Mouse (Mus musculus) liver, embryonic 14.5 days (tissue): Measurements from ENCODE around the gene Tenm2. TPM values are rescaled to one million over a fixed set of nuclear protein-coding genes. Genes with fewer than 3 reads are reported as not detected.

Source experiments
- ATAC-seq: fragments of 200-750 bp; cut with Nextera tagmentation; 2 replicates; pipeline ENCODE4 v1.8.0; 2017; ENCODE audit warnings: moderate number of reproducible peaks, mild to moderate bottlenecking, moderate library complexity; ENCODE audit not compliant: insufficient read depth
- DNase-seq, 3 experiments: peaks; one replicate each; pipeline ENCODE4 v3.0.0-alpha.2; 2012 to 2013; ENCODE audit warnings: low read depth in 3 of 3, low spot score in 3 of 3
- H3K27ac ChIP-seq: fragments of 300-500 bp; sonication (generic); 2 replicates; pipeline ENCODE4 v1.5.1; 2014; ENCODE audit warnings: moderate library complexity, mild to moderate bottlenecking, control low read depth, inconsistent platforms
- H3K27me3 ChIP-seq: fragments of 300-500 bp; sonication (generic); 2 replicates; pipeline ENCODE4 v1.6.1; 2014; ENCODE audit warnings: mild to moderate bottlenecking, low read length, moderate library complexity; ENCODE audit not compliant: control insufficient read depth, insufficient read depth
- H3K36me3 ChIP-seq: fragments of 300-500 bp; sonication (generic); replicated peaks from 2 replicates; pipeline ENCODE4 v1.6.1; 2014; ENCODE audit warnings: low read depth; ENCODE audit not compliant: control insufficient read depth, insufficient read depth
- H3K4me1 ChIP-seq, 2 experiments: fragments of 200-500 bp in 1 of 2; fragments of 300-500 bp in 1 of 2; sonication (generic) in 1 of 2; replicated peaks; 2 replicates each; pipeline ENCODE4 v1.6.1; 2012 to 2014; ENCODE audit warnings: antibody characterized with exemption in 1 of 2, inconsistent platforms in 1 of 2, low read length in 1 of 2; ENCODE audit not compliant: control insufficient read depth in 2 of 2, insufficient read depth in 2 of 2
- H3K4me2 ChIP-seq: fragments of 300-500 bp; sonication (generic); 2 replicates; pipeline ENCODE4 v1.6.1; 2014; ENCODE audit warnings: low read depth, mild to moderate bottlenecking, control low read depth, moderate library complexity
- H3K4me3 ChIP-seq, 2 experiments: fragments of 200-500 bp in 1 of 2; fragments of 300-500 bp in 1 of 2; sonication (generic) in 1 of 2; 2 replicates each; pipeline ENCODE4 v1.5.1; 2012 to 2014; ENCODE audit warnings: low read depth in 2 of 2, low read length in 2 of 2, mild to moderate bottlenecking in 2 of 2, control low read depth in 1 of 2, inconsistent platforms in 1 of 2, moderate library complexity in 1 of 2; ENCODE audit not compliant: insufficient read depth in 1 of 2
- H3K9ac ChIP-seq: fragments of 300-500 bp; sonication (generic); replicated peaks from 2 replicates; pipeline ENCODE4 v1.6.1; 2014; ENCODE audit warnings: mild to moderate bottlenecking, control low read depth, moderate library complexity
- H3K9me3 ChIP-seq: fragments of 300-500 bp; sonication (generic); 2 replicates; pipeline ENCODE4 v1.6.1; 2016; ENCODE audit warnings: low read length, mixed read lengths; ENCODE audit not compliant: control insufficient read depth
- CTCF ChIP-seq: IDR thresholded peaks from 2 replicates; pipeline ENCODE4 v1.5.1; 2016; ENCODE audit warnings: antibody characterized with exemption, low read depth, control low read depth
- EP300 ChIP-seq: IDR thresholded peaks from 2 replicates; pipeline ENCODE4 v1.6.1; 2016; ENCODE audit warnings: antibody characterized with exemption, low read depth
- WGBS: fragments of 180-500 bp; shearing (Covaris S2); extraction: QIAGEN DNeasy Blood & Tissue Kit; methylation state at CpG from one replicate; pipeline ENCODE4 v1.1.7; 2014; ENCODE audit not compliant: insufficient replicate concordance; 5-methylcytosine and 5-hydroxymethylcytosine counted together
- polyA plus RNA-seq, 2 experiments: library from polyadenylated mRNA; depleted of rRNA in 1 of 2; stranded (reverse) in 1 of 2; unstranded in 1 of 2; fragments of >200 nt; fragmentation: Nextera tagmentation in 1 of 2; extraction: Ambion mirVana in 1 of 2; gene quantifications; 2 replicates each; pipeline versions ENCODE4 v1.2.1 to v1.2.3; 2012 to 2014

The Tenm2 gene
- polyA plus RNA-seq, 2 experiments, result 0.06 TPM; not detected in 1

GRCm38 (mm10) chr11:37107069-37107468, 128.7 kb downstream of the Tenm2 start:
- DNase-seq (no peak), ATAC-seq (no peak)
- Histone ChIP-seq H3K9ac (no peak overlapping the region), H3K4me1 (no peaks in the 10 kb centered on the region), H3K27ac (no peak overlapping the region), H3K4me3 (no peak overlapping the region), H3K36me3 (no peaks in the 10 kb centered on the region), H3K9me3 (no peaks in the 10 kb centered on the region), H3K4me2 (no peak overlapping the region), H3K27me3 (no peaks in the 10 kb centered on the region)
- 53% methylated on average over 2 of the region's 2 CpGs for WGBS
- no peak for TF ChIP-seq CTCF
- TF ChIP-seq EP300, result no peak

- DNase-seq (no peak), ATAC-seq (no peak)
- no peak for TF ChIP-seq EP300
- TF ChIP-seq CTCF, result no peak
- Histone ChIP-seq H3K9me3 (no peaks in the 10 kb centered on the region), H3K27me3 (no peaks in the 10 kb centered on the region), H3K9ac (no peak overlapping the region), H3K4me2 (no peak overlapping the region), H3K4me1 (no peaks in the 10 kb centered on the region), H3K27ac (no peak overlapping the region), H3K4me3 (no peak overlapping the region), H3K36me3 (no peaks in the 10 kb centered on the region)
- 53% methylated on average over 5 of the region's 5 CpGs for WGBS
These were observed 156.4 kb downstream of the Tenm2 start for GRCm38 (mm10) chr11:37079403-37079802.

GRCm38 (mm10) chr11:37076989-37077598, 158.7 kb downstream of the Tenm2 start:
- 57% methylated on average over 5 of the region's 5 CpGs for WGBS
- H3K4me2 ChIP-seq, result no peak overlapping the region
- DNase-seq (no peak), ATAC-seq (no peak)
- no peak overlapping the region for H3K27ac ChIP-seq
- no peaks in the 10 kb centered on the region for H3K9me3 ChIP-seq
- TF ChIP-seq EP300 (no peak), CTCF (no peak)
- H3K4me3 ChIP-seq, result no peak overlapping the region
- no peaks in the 10 kb centered on the region for H3K36me3 ChIP-seq
- H3K4me1 ChIP-seq, result no peaks in the 10 kb centered on the region
- no peaks in the 10 kb centered on the region for H3K27me3 ChIP-seq
- no peak overlapping the region for H3K9ac ChIP-seq

GRCm38 (mm10) chr11:37075349-37075748, 160.4 kb downstream of the Tenm2 start:
- no peak overlapping the region for H3K4me2 ChIP-seq
- DNase-seq (no peak), ATAC-seq (no peak)
- no peaks in the 10 kb centered on the region for H3K36me3 ChIP-seq
- 63% methylated on average over 10 of the region's 10 CpGs for WGBS
- H3K4me3 ChIP-seq, result no peak overlapping the region
- no peaks in the 10 kb centered on the region for H3K27me3 ChIP-seq
- TF ChIP-seq CTCF (no peak), EP300 (no peak)
- H3K4me1 ChIP-seq, result no peaks in the 10 kb centered on the region
- H3K9ac ChIP-seq, result no peak overlapping the region
- H3K27ac ChIP-seq, result no peak overlapping the region
- no peaks in the 10 kb centered on the region for H3K9me3 ChIP-seq

- WGBS, result 50% methylated on average over 3 of the region's 3 CpGs
- Histone ChIP-seq H3K9me3 (no peaks in the 10 kb centered on the region), H3K4me2 (no peak overlapping the region), H3K27me3 (no peaks in the 10 kb centered on the region), H3K4me1 (no peaks in the 10 kb centered on the region), H3K9ac (no peak overlapping the region), H3K36me3 (no peaks in the 10 kb centered on the region), H3K4me3 (no peak overlapping the region), H3K27ac (no peak overlapping the region)
- no peak for DNase-seq
- ATAC-seq, result no peak
- TF ChIP-seq EP300, result no peak
- no peak for TF ChIP-seq CTCF
These were observed 170.3 kb downstream of the Tenm2 start for GRCm38 (mm10) chr11:37065459-37065858.
